Mouse (Mus musculus) megakaryocyte, embryonic 14.5 days (primary cell): Measurements from ENCODE around the gene Pim1. TPM values are rescaled to one million over a fixed set of nuclear protein-coding genes. Genes with fewer than 3 reads are reported as not detected.
"Not testable (repeated sequence)": the region's sequence is repeated elsewhere in the genome, so short reads cannot be mapped to it uniquely, and the experiment has no call there.

Source experiments
- H3K27me3 ChIP-seq: replicated peaks from 2 replicates; pipeline ENCODE3; 2012; ENCODE audit warnings: inconsistent platforms
- H3K36me3 ChIP-seq: replicated peaks from 2 replicates; pipeline ENCODE3; 2012; ENCODE audit warnings: low read length, inconsistent platforms, mixed read lengths
- H3K4me1 ChIP-seq: 2 replicates; pipeline ENCODE4 v1.6.1; 2012; ENCODE audit warnings: inconsistent platforms
- H3K4me3 ChIP-seq: replicated peaks from 2 replicates; pipeline ENCODE3; 2012; ENCODE audit warnings: moderate library complexity, mild to moderate bottlenecking, inconsistent platforms
- H3K9me3 ChIP-seq: 2 replicates; pipeline ENCODE4 v1.6.1; 2012; ENCODE audit warnings: inconsistent platforms
- FLI1 ChIP-seq: IDR thresholded peaks from 2 replicates; pipeline ENCODE4 v1.6.1; 2012; ENCODE audit warnings: low read length, inconsistent platforms, mixed read lengths
- GATA1 ChIP-seq: IDR thresholded peaks from 3 replicates; pipeline ENCODE4 v1.6.1; 2012; ENCODE audit warnings: mixed read lengths, low read length, inconsistent platforms, borderline replicate concordance
- polyA plus RNA-seq: library from polyadenylated mRNA; stranded (reverse); fragments of >175 nt; gene quantifications from 2 replicates; pipeline ENCODE4 v1.2.3, GENCODE M21; 2012; ENCODE audit warnings: low replicate concordance; ENCODE audit not compliant: insufficient read depth

Pim1 gene
- polyA plus RNA-seq, 1 experiment, result 350 TPM

GRCm38 (mm10) chr17:29500243-29500740 is 9.7 kb downstream of the Pim1 start:
- TF ChIP-seq FLI1 (no peak), GATA1 (no peak)
- H3K4me3 ChIP-seq, result peak overlapping the region; percentile 82
- peaks cover 20% of the 10 kb centered on the region for H3K36me3 ChIP-seq
- peaks cover 5% of the 10 kb centered on the region for H3K9me3 ChIP-seq
- H3K27me3 ChIP-seq, result no peaks in the 10 kb centered on the region
- peaks cover 91% of the 10 kb centered on the region for H3K4me1 ChIP-seq

DNA sequence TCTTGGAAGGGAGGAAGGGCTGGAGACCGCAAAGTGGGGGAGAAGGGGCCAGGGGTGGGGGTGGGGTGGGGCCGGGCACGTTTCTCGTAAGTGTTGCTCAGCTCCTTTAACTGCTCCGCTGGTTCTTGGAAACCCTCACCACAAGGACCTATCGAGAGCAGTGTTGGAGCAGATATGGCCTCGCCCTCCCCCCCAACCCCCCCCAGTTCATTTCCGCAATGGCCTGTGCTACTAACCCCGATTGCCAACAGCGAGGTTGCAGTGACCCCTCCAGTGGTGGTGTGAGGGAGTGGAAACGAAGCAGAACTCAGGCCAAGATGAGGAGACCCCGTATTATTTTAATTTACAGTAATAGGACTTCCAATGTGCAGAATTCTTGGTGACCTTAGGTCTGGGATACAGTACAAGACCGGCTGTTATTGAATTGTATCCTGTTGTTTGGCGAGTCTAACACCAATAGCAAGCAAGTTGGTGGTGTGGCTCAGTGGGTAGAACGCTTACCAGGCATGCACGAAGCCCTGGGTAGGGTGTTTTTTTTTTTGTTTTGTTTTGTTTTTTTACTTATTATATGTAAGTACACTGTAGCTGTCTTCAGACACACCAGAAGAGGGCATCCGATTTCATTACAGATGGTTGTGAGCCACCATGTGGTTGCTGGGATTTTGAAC is 10.4 kb downstream of the Pim1 start:
- H3K4me1 ChIP-seq, result peaks cover 96% of the 10 kb centered on the region
- H3K9me3 ChIP-seq, result peaks cover 8% of the 10 kb centered on the region
- TF ChIP-seq GATA1 (no peak), FLI1 (no peak)
- peak overlapping the region; percentile 76 for H3K4me3 ChIP-seq
- H3K36me3 ChIP-seq, result peaks cover 23% of the 10 kb centered on the region
- H3K27me3 ChIP-seq, result no peaks in the 10 kb centered on the region

- Histone ChIP-seq H3K36me3 (peaks cover 11% of the 10 kb centered on the region), H3K4me3 (peak overlapping the region; percentile 91), H3K27me3 (no peaks in the 10 kb centered on the region), H3K9me3 (peaks cover 8% of the 10 kb centered on the region), H3K4me1 (peaks cover 94% of the 10 kb centered on the region)
- no peak for TF ChIP-seq FLI1
- no peak for TF ChIP-seq GATA1
Observed at GRCm38 (mm10) chr17:29502005-29502668, 11.6 kb downstream of the Pim1 start.

DNA sequence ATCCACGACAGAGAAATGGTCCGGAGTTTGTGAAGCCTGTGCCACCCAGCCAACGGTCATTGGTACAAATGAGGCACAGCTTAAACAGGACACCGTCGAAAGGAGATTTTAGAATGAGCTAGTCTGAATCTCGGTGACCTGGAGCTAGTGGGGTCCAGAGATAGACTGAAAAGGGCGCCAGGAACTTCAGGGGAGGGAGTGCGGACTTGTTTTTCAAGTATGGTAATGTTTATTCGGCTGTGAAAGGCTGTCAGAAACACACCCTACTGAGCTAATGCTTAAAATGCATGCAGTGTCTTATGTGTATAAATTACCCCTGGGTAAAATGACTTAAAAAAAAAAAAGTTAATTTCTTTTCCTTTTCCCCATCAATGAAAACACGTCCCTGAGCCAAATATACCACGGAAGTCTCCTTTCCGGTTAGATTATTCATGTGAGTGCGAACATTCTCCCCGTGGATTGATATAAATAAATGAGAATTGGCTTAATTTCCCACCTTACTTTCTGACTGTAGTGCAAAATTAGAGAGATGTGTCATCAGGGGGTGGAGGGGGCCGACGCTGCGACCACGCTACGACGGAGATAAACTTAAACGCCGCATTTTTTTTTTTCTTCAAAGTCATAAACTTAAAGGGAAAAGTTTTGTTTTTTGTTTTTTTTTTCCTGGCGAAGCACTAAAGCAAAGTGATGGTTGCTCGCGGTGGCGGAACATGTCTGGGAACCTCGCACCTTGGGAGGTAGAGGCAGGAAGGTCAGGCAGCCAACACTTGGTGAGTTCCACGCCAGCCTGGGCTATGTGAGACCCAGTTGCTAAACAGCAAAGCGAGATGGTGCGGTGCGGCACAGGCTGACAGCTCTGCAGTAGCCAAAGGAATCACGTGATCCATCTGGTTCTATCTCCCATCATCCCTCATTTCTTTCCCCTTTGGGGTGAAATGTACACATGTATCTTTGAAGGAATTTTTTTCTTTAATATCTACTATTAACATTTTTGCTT is 12.4 kb downstream of the Pim1 start:
- TF ChIP-seq FLI1 (no peak), GATA1 (no peak)
- peaks cover 10% of the 10 kb centered on the region for H3K36me3 ChIP-seq
- H3K4me1 ChIP-seq, result peaks cover 94% of the 10 kb centered on the region
- H3K4me3 ChIP-seq, result peak overlapping the region; percentile 91
- no peaks in the 10 kb centered on the region for H3K27me3 ChIP-seq
- peaks cover 8% of the 10 kb centered on the region for H3K9me3 ChIP-seq

GRCm38 (mm10) chr17:29503700-29504099 is 13.1 kb downstream of the Pim1 start:
- peak overlapping the region; percentile 72 for H3K4me3 ChIP-seq
- peaks cover 8% of the 10 kb centered on the region for H3K9me3 ChIP-seq
- H3K4me1 ChIP-seq, result peaks cover 94% of the 10 kb centered on the region
- H3K36me3 ChIP-seq, result peaks cover 10% of the 10 kb centered on the region
- H3K27me3 ChIP-seq, result no peaks in the 10 kb centered on the region
- TF ChIP-seq GATA1, result no peak
- TF ChIP-seq FLI1, result no peak

DNA sequence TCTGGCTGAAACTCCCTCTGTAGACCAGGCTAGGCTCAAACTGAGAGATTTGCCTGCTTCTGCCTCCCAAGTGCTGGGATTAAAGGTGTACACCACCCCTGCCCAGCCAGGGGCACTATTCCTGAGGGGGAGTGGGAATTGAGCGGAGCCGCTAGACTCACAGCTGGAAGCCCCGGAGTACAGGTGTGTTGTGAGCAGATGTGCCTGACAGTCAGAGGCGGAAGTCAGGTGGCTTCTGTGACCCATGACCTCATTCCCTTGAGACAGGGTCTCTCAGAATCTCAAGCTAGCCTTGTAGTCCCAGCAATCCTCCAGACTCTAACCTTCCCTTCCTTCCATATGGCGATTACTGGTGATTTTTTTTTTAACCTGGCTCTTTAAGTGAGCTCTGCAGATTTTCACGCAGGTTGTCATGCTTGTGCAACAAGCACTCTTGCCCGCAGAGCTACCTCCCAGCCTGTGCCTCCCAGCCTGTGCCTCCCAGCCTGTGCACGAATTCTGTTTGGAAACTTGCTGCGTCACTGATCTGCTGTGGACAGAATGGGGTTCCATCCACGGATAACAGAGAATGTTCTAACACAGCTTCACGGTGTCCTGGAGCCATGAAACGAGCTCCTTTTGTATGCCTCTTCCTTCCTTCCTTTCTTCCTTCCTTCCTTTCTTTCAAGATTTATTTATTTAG is 18.5 kb downstream of the Pim1 start:
- peak overlapping the region; percentile 69 for H3K4me3 ChIP-seq
- peaks cover 4% of the 10 kb centered on the region for H3K9me3 ChIP-seq
- H3K27me3 ChIP-seq, result no peaks in the 10 kb centered on the region
- H3K36me3 ChIP-seq, result peaks cover 7% of the 10 kb centered on the region
- peaks cover 87% of the 10 kb centered on the region for H3K4me1 ChIP-seq
- TF ChIP-seq FLI1, result no peak
- no peak for TF ChIP-seq GATA1

DNA sequence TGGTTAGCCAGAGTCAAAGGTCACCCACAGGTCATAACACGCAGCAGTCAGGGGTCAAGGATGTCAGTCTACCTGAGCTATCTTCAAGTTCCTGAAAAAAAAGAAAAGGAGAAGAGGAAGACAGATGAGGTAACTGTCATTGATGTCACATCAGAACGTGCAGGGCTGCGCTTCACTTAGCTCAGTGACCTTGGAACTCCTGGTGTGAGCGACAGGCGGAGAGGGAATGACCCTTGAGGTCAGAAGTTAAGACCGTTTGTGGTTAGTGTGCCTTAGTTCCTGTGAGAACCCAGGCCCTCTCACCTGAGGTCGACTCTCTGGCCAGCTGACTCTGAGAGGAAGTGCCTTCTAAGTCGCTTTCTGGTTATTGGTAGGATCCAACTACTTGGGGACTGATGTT is 20.1 kb downstream of the Pim1 start:
- Histone ChIP-seq H3K4me1 (peaks cover 85% of the 10 kb centered on the region), H3K27me3 (no peaks in the 10 kb centered on the region), H3K9me3 (no peaks in the 10 kb centered on the region), H3K4me3 (no peak overlapping the region), H3K36me3 (no peaks in the 10 kb centered on the region)
- no peak for TF ChIP-seq GATA1
- no peak for TF ChIP-seq FLI1

DNA sequence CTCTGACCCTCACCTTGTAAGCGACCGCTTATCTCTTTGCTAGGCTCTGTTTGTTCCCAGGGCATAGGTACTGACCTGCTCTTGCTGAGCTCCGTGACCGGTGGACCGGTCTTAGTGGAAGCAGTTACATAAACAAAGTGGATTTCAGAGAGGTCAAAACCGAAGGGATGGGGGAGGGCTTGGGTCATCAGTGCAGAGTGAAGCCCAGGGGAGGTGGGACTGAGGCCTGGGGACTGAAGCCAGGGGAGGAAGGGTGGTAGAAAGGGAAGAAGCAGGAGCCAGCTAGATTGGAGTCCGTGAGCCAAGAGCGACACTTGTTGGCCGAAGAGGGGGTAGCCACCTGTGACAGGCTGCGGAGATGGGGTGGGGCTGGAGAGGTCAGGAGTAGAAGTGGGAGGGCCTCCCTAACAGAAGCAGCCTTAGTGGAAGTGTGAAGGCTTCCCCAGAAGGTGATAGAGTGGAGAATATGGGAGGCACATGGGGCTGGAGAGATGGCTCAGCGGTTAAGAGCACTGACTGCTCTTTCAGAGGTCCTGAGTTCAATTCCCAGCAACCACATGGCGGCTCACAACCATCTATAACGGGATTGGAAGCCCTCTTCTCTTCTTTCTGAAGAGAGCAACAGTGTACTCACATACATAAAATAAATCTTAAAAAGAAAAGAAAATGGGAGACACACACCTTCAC is 22.6 kb downstream of the Pim1 start:
- Histone ChIP-seq H3K27me3 (no peaks in the 10 kb centered on the region), H3K36me3 (no peaks in the 10 kb centered on the region), H3K4me1 (peaks cover 71% of the 10 kb centered on the region), H3K9me3 (no peaks in the 10 kb centered on the region), H3K4me3 (peak overlapping the region; percentile 6)
- TF ChIP-seq FLI1, result no peak
- TF ChIP-seq GATA1, result no peak

DNA sequence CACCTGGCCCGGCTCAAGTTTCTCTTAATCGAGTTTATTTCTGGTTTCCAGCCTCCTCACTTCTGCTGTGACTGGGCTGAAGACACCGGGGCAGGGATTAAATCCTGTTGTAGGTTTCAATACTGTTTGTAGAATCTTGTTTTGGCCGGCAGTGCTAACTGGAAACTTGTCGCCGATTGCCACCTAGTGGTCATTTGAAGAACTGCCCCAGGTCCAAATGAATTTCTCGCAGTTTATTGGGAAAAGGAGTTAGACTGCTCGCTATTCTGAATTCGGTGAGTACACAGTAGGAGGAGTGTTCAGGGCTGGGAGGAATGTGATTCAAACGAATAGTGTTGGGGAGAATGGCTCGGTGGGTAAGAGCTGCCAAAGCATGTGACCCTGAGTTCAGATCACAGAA is 23.9 kb downstream of the Pim1 start:
- no peaks in the 10 kb centered on the region for H3K36me3 ChIP-seq
- peaks cover 64% of the 10 kb centered on the region for H3K4me1 ChIP-seq
- no peaks in the 10 kb centered on the region for H3K27me3 ChIP-seq
- H3K4me3 ChIP-seq, result peak overlapping the region; percentile 76
- peaks cover 3% of the 10 kb centered on the region; the same call in 1 of the 2 replicates for H3K9me3 ChIP-seq
- no peak for TF ChIP-seq FLI1
- no peak for TF ChIP-seq GATA1

DNA sequence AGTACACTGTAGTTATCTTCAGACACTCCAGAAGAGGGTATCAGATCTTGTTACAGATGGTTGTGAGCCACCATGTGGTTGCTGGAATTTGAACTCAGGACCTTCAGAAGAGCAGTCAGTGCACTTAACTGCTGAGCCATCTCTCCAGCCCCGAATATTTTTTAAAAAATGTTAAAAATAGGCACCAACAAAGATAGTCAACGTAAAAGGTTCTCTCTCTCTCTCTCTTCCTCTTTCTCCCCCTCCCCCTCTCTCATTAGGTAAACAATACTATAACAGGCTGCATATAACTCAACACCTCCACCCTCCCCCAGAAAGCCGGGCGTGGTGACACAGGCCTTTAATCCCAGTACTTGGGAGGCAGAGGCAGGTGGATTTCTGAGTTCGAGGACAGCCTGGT is 28.1 kb downstream of the Pim1 start:
- H3K27me3 ChIP-seq, H3K4me3 ChIP-seq, H3K36me3 ChIP-seq: not testable (repeated sequence)
- Histone ChIP-seq H3K9me3 (peaks cover 13% of the 10 kb centered on the region), H3K4me1 (peaks cover 33% of the 10 kb centered on the region)
